Comparison of ENCODE assay signal across 8 mouse cellular contexts in the genomic region with DNA sequence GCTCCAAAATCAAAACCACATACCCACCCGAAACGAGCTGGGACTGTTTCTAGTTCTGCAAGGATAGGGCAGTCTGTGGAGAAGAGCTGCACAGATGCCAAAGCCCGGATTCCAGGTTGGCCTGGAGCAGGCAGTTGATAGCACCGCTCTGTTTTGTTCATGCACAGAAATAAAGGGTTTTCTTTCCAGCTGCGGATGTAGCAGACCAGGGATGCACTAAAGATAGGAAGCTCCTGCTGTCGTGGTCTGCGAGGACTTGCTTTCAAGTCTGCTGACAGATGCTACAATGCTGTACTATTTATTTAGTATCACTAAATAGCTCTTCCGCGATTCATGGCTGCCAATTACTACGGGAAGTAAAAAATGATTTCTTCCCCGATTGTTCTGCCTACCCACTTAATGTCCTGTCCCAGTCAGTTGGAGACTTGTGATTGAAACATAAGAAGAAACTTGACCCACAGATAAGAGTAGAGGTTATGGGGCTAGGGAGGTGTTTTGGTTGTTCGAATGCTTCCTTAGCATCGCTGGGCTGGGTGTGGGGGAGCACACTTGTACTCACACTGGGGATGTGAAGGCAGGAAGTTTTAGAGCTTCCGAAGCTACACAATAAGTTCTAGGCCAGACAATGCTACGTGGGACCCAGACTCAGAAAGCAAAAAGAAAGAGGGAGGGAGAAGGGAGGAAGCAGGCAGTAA. TPM values are rescaled to one million over a fixed set of nuclear protein-coding genes. Genes with fewer than 3 reads are reported as not detected.
A peak's percentile ranks its signal among the peaks of the same experiment; 100 is the strongest.
DNase-seq lines count a peak whose midpoint lies in the region; ATAC-seq and TF ChIP-seq lines count a peak whose summit lies in the region.
"Had no signal": no experiment of that assay in that cellular context is flagged by ENCODE, and none has a peak within 500 bp of the region (broad histone marks: within the 10 kb centered on the region; RNA-seq: fewer than 3 reads in every experiment).

No protein-coding gene starts in this region.

- no peak overlapping the region for H3K4me3 ChIP-seq in kidney, embryonic 16.5 days (ENCODE audit: low read length)
- no peak overlapping the region for H3K4me3 ChIP-seq in embryonic facial prominence, embryonic 15.5 days (replicated peaks)
- no peak overlapping the region for H3K4me3 ChIP-seq in heart, embryonic 13.5 days
- no peak overlapping the region for H3K4me3 ChIP-seq in thymus, adult 2 months (ENCODE audit: control insufficient read depth, insufficient read depth, low read length)
- H3K4me3 ChIP-seq: embryonic facial prominence, embryonic 13.5 days had no signal

- no peak for DNase-seq in kidney, adult 11 months
- peak; percentile 24 for DNase-seq in lung, postnatal 36 days
- DNase-seq in thymus, adult 2 months = no peak
- DNase-seq in spleen, postnatal 36 days (ENCODE audit: low spot score in 2 of 2) = no peak

- no peaks in the 10 kb centered on the region for H3K4me1 ChIP-seq in kidney, embryonic 16.5 days (ENCODE audit: insufficient read depth, low read length)
- peaks cover 3% of the 10 kb centered on the region; the same call in 1 of the 2 replicates for H3K4me1 ChIP-seq in embryonic facial prominence, embryonic 15.5 days
- H3K4me1 ChIP-seq in heart, embryonic 13.5 days = peaks cover 29% of the 10 kb centered on the region
- H3K4me1 ChIP-seq in thymus, adult 2 months (replicated peaks; ENCODE audit: control insufficient read depth, insufficient read depth, low read length) = no peaks in the 10 kb centered on the region

- H3K9me3 ChIP-seq in kidney, embryonic 16.5 days (ENCODE audit: low read length) = no peaks in the 10 kb centered on the region
- no peaks in the 10 kb centered on the region for H3K9me3 ChIP-seq in embryonic facial prominence, embryonic 15.5 days (replicated peaks)
- no peaks in the 10 kb centered on the region for H3K9me3 ChIP-seq in heart, embryonic 13.5 days
- H3K9me3 ChIP-seq: embryonic facial prominence, embryonic 13.5 days had no signal

- H3K4me2 ChIP-seq in kidney, embryonic 16.5 days (replicated peaks; ENCODE audit: low read depth, low read length) = no peak overlapping the region; the same call in 1 of the 2 replicates
- no peak overlapping the region for H3K4me2 ChIP-seq in embryonic facial prominence, embryonic 15.5 days (replicated peaks)
- H3K4me2 ChIP-seq in heart, embryonic 13.5 days = peak overlapping the region; percentile 10; the same call in 1 of the 2 replicates
- H3K4me2 ChIP-seq: embryonic facial prominence, embryonic 13.5 days had no signal

- no peaks in the 10 kb centered on the region for H3K36me3 ChIP-seq in kidney, embryonic 16.5 days (ENCODE audit: insufficient read depth, low read length)
- no peaks in the 10 kb centered on the region for H3K36me3 ChIP-seq in embryonic facial prominence, embryonic 15.5 days
- no peaks in the 10 kb centered on the region for H3K36me3 ChIP-seq in heart, embryonic 13.5 days
- H3K36me3 ChIP-seq in thymus, adult 2 months (ENCODE audit: control insufficient read depth, insufficient read depth, low read length) = no peaks in the 10 kb centered on the region
- H3K36me3 ChIP-seq: embryonic facial prominence, embryonic 13.5 days had no signal

- no peak overlapping the region for H3K27ac ChIP-seq in kidney, embryonic 16.5 days (ENCODE audit: low read length)
- H3K27ac ChIP-seq in embryonic facial prominence, embryonic 15.5 days (replicated peaks) = peak overlapping the region; percentile 22; the same call in 1 of the 2 replicates
- H3K27ac ChIP-seq in heart, embryonic 13.5 days (replicated peaks) = 0 out of 2 replicates have a peak overlapping the region, but pooled peaks have one; percentile 32
- H3K27ac ChIP-seq in thymus, adult 2 months (ENCODE audit: control insufficient read depth, insufficient read depth, low read length) = no peak overlapping the region
- H3K27ac ChIP-seq: embryonic facial prominence, embryonic 13.5 days had no signal

- peak; percentile 43 for ATAC-seq in kidney, embryonic 16.5 days (ENCODE audit: low FRiP score, low TSS enrichment)
- ATAC-seq in embryonic facial prominence, embryonic 15.5 days (ENCODE audit: insufficient number of reproducible peaks, low FRiP score, low TSS enrichment, low read depth) = no peak
- no peak for ATAC-seq in heart, embryonic 13.5 days (ENCODE audit: extremely low read depth, insufficient number of reproducible peaks, low FRiP score, low TSS enrichment)

- WGBS in kidney, embryonic 16.5 days = 38% methylated on average over 15 of the region's 15 CpGs
- 51% methylated on average over 15 of the region's 15 CpGs for WGBS in embryonic facial prominence, embryonic 15.5 days
- 42% methylated on average over 15 of the region's 15 CpGs for WGBS in heart, embryonic 13.5 days
- 80% methylated on average over 15 of the region's 15 CpGs for WGBS in thymus, adult 2 months

- TF ChIP-seq POLR2A in thymus, adult 2 months (IDR thresholded peaks at IDR 0.05; ENCODE audit: control insufficient read depth, extremely low read depth, insufficient read depth, low read length, poor library complexity) = no peak

- H3K27me3 ChIP-seq in kidney, embryonic 16.5 days (ENCODE audit: insufficient read depth, low read length) = no peaks in the 10 kb centered on the region
- H3K27me3 ChIP-seq in embryonic facial prominence, embryonic 15.5 days = no peaks in the 10 kb centered on the region
- H3K27me3 ChIP-seq in heart, embryonic 13.5 days (replicated peaks) = no peaks in the 10 kb centered on the region
- H3K27me3 ChIP-seq in thymus, adult 2 months (ENCODE audit: control insufficient read depth, insufficient read depth, low read length) = no peaks in the 10 kb centered on the region
- H3K27me3 ChIP-seq: embryonic facial prominence, embryonic 13.5 days had no signal

- H3K9ac ChIP-seq in kidney, embryonic 16.5 days (replicated peaks; ENCODE audit: low read length) = no peak overlapping the region
- no peak overlapping the region for H3K9ac ChIP-seq in embryonic facial prominence, embryonic 15.5 days
- no peak overlapping the region for H3K9ac ChIP-seq in heart, embryonic 13.5 days
- H3K9ac ChIP-seq: embryonic facial prominence, embryonic 13.5 days had no signal

- TF ChIP-seq CTCF in thymus, adult 2 months (IDR thresholded peaks at IDR 0.05; ENCODE audit: borderline replicate concordance, control insufficient read depth, extremely low read depth, insufficient read depth, low read length, poor library complexity) = no peak

RNA-seq across cellular contexts. Expression of a gene that starts 41.6 kb away (rescaled TPM):
- 32.5 and 33.2 TPM in 2 replicates for polyA plus RNA-seq in kidney, embryonic 16.5 days (2015; fragmentation: Nextera tagmentation; extraction: Ambion mirVana)
- 18.8 and 19.5 TPM in 2 replicates for polyA plus RNA-seq in embryonic facial prominence, embryonic 15.5 days (2015; fragmentation: Nextera tagmentation; extraction: Ambion mirVana)
- polyA plus RNA-seq in heart, embryonic 13.5 days (2015; fragmentation: Nextera tagmentation; extraction: Ambion mirVana) = 8.0 and 8.5 TPM in 2 replicates
- polyA plus RNA-seq in thymus, adult 2 months (2012; rRNA removed) = 0.85 and 1.2 TPM in 2 replicates

Comparison
In these comparisons a context has a peak if more than half of its experiments do, and no peak if none do; other contexts are left out.
1. H3K27ac ChIP-seq: peak in embryonic facial prominence, embryonic 15.5 days (single experiment) and heart, embryonic 13.5 days (single experiment); none in kidney, embryonic 16.5 days (single experiment) and thymus, adult 2 months (single experiment).